Mouse (Mus musculus): ENCODE data around the gene Hist2h3b.
"Not testable (repeated sequence)": the region's sequence is repeated elsewhere in the genome, so short reads cannot be mapped to it uniquely, and the experiment has no call there.

Gene Hist2h3b

GRCm38 (mm10) chr3:96262216-96262875 is 6.1 kb upstream of the Hist2h3b start:
- DNase-seq (ENCODE audit: low read depth, low spot score), result peak; percentile 38

GRCm38 (mm10) chr3:96262979-96263550 is 5.4 kb upstream of the Hist2h3b start, which contains the start of gene Hist2h4:
Hist2h4 (minus strand) TSS chr3:96263311.
- DNase-seq (ENCODE audit: low read depth, low spot score), result peak; percentile 86

GRCm38 (mm10) chr3:96263558-96264403 is 4.7 kb upstream of the Hist2h3b start:
- DNase-seq (ENCODE audit: low read depth, low spot score), result no peak

- no peak for DNase-seq (ENCODE audit: low read depth, low spot score)
These were observed 4.0 kb upstream of the Hist2h3b start for GRCm38 (mm10) chr3:96264404-96264949.

GRCm38 (mm10) chr3:96266132-96266710 is 2.2 kb upstream of the Hist2h3b start:
- DNase-seq (ENCODE audit: low read depth, low spot score), result no peak

- no peak for DNase-seq (ENCODE audit: low read depth, low spot score)
These were observed 913 bp upstream of the Hist2h3b start for GRCm38 (mm10) chr3:96267541-96267940.

GRCm38 (mm10) chr3:96268776-96269378 is 423 bp downstream of the Hist2h3b start:
- DNase-seq (ENCODE audit: low read depth, low spot score), result not testable (repeated sequence)

- peak; percentile 89 for DNase-seq (ENCODE audit: low read depth, low spot score)
These were observed 1.3 kb downstream of the Hist2h3b start, which contains the start of gene Hist2h2bb for GRCm38 (mm10) chr3:96269511-96270474. Hist2h2bb (plus strand) TSS chr3:96269752.

- DNase-seq (ENCODE audit: low read depth, low spot score), result no peak
These were observed 5.4 kb downstream of the Hist2h3b start for GRCm38 (mm10) chr3:96273591-96274465.

- DNase-seq (ENCODE audit: low read depth, low spot score), result no peak
These were observed 9.0 kb downstream of the Hist2h3b start for GRCm38 (mm10) chr3:96277428-96277799.

GRCm38 (mm10) chr3:96277800-96278624 is 9.6 kb downstream of the Hist2h3b start:
- DNase-seq (ENCODE audit: low read depth, low spot score), result peak; percentile 79

GRCm38 (mm10) chr3:96280660-96281059 is 12.2 kb downstream of the Hist2h3b start:
- no peak for DNase-seq (ENCODE audit: low read depth, low spot score)

- DNase-seq (ENCODE audit: low read depth, low spot score), result peak; percentile 16
These were observed 16.0 kb downstream of the Hist2h3b start for GRCm38 (mm10) chr3:96284457-96284856.

- not testable (repeated sequence) for DNase-seq (ENCODE audit: low read depth, low spot score)
These were observed 18.9 kb downstream of the Hist2h3b start for GRCm38 (mm10) chr3:96287334-96287733.

GRCm38 (mm10) chr3:96289201-96289600 is 20.7 kb downstream of the Hist2h3b start:
- DNase-seq (ENCODE audit: low read depth, low spot score), result no peak

- DNase-seq (ENCODE audit: low read depth, low spot score), result not testable (repeated sequence)
These were observed 22.3 kb downstream of the Hist2h3b start for GRCm38 (mm10) chr3:96290727-96291126.

- DNase-seq (ENCODE audit: low read depth, low spot score), result no peak
These were observed 24.2 kb downstream of the Hist2h3b start for GRCm38 (mm10) chr3:96292641-96293040.

GRCm38 (mm10) chr3:96293368-96293767 is 24.9 kb downstream of the Hist2h3b start:
- no peak for DNase-seq (ENCODE audit: low read depth, low spot score)

Data from retina, postnatal 7 days (tissue).